Mouse (Mus musculus) CD4-positive, CD25-positive, alpha-beta regulatory T cell, adult 4 months (primary cell): ENCODE measurements around the gene Commd9. TPM values are rescaled to one million over a fixed set of nuclear protein-coding genes. Genes with fewer than 3 reads are reported as not detected.

Experiments
- ATAC-seq: one replicate; pipeline ENCODE4 v1.8.0; 2017
- polyA plus RNA-seq, 2 experiments: library from polyadenylated mRNA; unstranded; fragments of 100-300 nt; shearing (Covaris generic); gene quantifications; one replicate each; pipeline ENCODE4 v1.2.1; 2017

The Commd9 gene
- polyA plus RNA-seq, 2 experiments from 2014 or later: 27.8 to 37.1 TPM

GRCm38 (mm10) chr2:101909326-101910080, 23.5 kb downstream of the Commd9 start:
- no peak for ATAC-seq

DNA sequence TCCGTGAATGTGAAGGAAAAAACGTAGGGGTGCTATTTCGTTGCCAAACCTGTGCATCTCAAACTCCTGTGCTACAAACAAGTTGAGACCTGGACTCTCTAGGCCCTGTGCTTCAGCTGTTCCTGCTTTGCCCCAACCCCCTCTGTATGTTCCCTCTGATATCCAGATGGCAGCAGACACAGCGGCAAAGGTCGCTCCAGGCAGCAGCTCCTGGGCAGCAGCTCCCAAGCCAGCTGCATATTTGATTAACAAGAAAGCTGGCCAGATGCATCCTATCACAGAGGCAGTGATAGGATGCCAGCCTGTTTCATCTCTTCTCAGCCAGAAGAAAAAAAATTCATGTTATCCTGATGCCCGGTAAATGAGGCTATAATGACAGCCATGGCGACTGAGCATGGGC, 32.5 kb downstream of the Commd9 start:
- ATAC-seq: no peak

DNA sequence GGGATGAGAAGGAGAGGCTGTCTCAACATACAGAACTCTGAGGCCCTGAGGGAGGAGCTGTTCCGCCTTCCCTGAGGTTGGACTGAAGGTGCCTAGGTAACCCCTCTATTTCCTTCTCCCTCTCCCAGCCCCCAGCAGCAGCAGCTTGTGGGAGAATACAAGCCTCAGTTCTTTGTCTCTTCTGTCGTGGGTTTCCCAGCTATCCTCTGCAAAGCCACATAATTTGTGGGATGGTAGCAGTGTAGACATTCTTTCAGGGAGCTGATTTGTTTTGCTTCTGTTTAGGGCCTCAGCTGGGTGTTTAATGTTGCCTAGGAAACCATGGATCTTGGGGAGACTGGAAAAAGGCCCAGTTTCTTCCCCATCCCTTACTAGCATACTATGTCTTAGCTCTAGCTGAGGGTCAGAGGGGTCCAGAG, 34.1 kb downstream of the Commd9 start:
- ATAC-seq: no peak

- ATAC-seq: no peak
Observed at GRCm38 (mm10) chr2:101922302-101922701, 36.3 kb downstream of the Commd9 start.

DNA sequence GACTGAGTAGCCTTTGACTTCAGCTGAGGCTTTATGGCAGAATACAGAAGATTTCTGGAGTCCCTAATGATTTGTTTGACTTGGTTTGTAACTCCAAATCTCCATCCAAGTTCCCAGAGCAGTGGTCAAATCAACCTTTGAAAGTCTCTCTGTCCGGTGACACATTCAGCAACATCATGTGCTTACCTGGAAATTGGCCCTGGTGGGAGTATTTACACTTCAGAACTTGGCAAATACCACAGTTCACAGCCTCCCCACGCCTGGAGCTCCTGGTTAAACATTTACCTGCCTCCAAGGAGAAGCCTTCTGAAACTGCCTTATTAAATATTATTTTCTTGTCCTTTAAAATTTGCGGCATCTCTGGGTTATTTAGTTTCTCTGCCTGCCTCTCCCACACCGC, 37.1 kb downstream of the Commd9 start:
- ATAC-seq: no peak

DNA sequence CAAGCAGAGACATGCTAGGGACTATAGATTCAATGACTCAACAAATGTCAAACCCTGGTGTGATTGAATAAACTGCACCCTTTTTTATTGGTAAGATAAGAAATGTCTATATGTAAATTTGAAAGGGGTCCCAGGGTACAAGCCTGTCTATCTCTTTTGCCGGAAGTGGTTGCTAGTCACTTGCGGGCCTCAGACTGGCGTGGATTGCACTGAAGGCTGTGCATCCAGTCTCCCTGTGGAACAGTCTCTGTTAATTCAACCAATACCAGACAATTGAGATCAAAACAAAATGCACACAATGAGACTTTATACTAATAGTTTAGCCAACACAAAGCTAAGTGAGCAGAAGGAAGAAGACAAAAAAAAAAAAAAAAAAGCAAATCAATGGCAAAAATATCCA, 39.1 kb downstream of the Commd9 start:
- ATAC-seq: no peak

DNA sequence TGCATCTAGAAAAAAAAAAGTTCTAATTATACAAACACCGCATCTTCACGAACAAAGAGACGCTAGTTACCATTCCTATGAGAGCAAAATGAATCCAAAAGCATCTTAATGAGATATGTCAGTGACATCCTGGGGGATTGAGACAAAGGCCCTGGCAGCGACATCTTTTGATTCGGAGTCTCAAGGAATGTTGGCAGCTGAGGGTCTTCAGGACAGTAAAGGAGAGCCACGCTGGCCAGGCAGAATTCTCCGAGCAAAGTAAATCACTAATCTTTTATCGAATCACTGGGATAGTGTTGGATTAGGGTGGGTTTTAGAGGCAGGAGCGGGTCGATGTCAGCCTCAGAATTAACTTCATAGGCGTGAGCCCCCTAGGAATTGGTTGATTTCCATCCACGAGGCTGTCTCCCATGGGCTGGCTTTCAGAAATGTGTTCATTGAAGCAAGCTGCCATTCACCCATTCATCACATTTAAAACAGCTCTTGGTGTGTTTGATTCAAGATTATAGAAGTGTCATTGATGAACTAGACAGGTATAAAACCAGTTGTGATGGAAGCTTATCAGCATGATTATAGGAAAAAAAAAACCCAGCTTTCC, 39.6 kb downstream of the Commd9 start:
- ATAC-seq: no peak

- no peak for ATAC-seq
Observed at GRCm38 (mm10) chr2:101932169-101932936, 46.3 kb downstream of the Commd9 start.

- ATAC-seq: no peak
Observed at GRCm38 (mm10) chr2:101933301-101933700, 47.3 kb downstream of the Commd9 start.

GRCm38 (mm10) chr2:101935006-101935405, 49.0 kb downstream of the Commd9 start:
- ATAC-seq: no peak

- ATAC-seq: no peak
Observed at GRCm38 (mm10) chr2:101950716-101951520, 64.9 kb downstream of the Commd9 start.

Other genes starting within 250 kb of the Commd9 start
- gene Rag1, start 236.7 kb upstream of the Commd9 start, polyA plus RNA-seq: not detected
- 1 to 10 TPM in 1 of 2 experiments, under 1 TPM in 1; 0.82 to 3.5 TPM for gene B230118H07Rik, start 236.7 kb upstream of the Commd9 start, polyA plus RNA-seq
- gene Traf6, start 207.8 kb upstream of the Commd9 start, polyA plus RNA-seq: 10 to 100 TPM; 13.2 to 15.5 TPM
- 1 to 10 TPM; 1.5 to 3.1 TPM for gene Prr5l, start 3.2 kb upstream of the Commd9 start, polyA plus RNA-seq